Mouse (Mus musculus) MEL (cell line): ENCODE data around the gene Il10rb. TPM values are rescaled to one million over a fixed set of nuclear protein-coding genes. Genes with fewer than 3 reads are reported as not detected.

ENCODE experiments used
- DNase-seq: peaks from one replicate; pipeline ENCODE4 v3.0.0; 2011; ENCODE audit warnings: low read depth, low spot score
- H3K27ac ChIP-seq: 2 replicates; pipeline ENCODE4 v1.5.1; 2012; ENCODE audit warnings: low read depth, mild to moderate bottlenecking, control low read depth, low read length, moderate library complexity; ENCODE audit not compliant: control insufficient read depth
- H3K27me3 ChIP-seq, 2 experiments: fragments of 150-350 bp in 1 of 2; sonication (generic) in 1 of 2; 2 replicates each; pipeline ENCODE4 v1.6.1; 2012; ENCODE audit warnings: low read length in 2 of 2, mild to moderate bottlenecking in 2 of 2, improper control_type of control experiment in 1 of 2, moderate library complexity in 1 of 2; ENCODE audit not compliant: insufficient read depth in 2 of 2, control insufficient read depth in 1 of 2
- H3K36me3 ChIP-seq, 2 experiments: 2 replicates each; pipeline ENCODE4 v1.6.1; 2012 to 2014; ENCODE audit warnings: low read length in 2 of 2, improper control_type of control experiment in 1 of 2, inconsistent platforms in 1 of 2, mild to moderate bottlenecking in 1 of 2; ENCODE audit not compliant: insufficient read depth in 2 of 2, control insufficient read depth in 1 of 2
- H3K4me1 ChIP-seq, 2 experiments: fragments of 150-350 bp in 1 of 2; sonication (generic) in 1 of 2; 2 replicates each; pipeline ENCODE4 v1.6.1; 2012; ENCODE audit warnings: low read length in 2 of 2, improper control_type of control experiment in 1 of 2, mild to moderate bottlenecking in 1 of 2; ENCODE audit not compliant: insufficient read depth in 2 of 2, control insufficient read depth in 1 of 2
- H3K4me3 ChIP-seq, 2 experiments: fragments of 150-350 bp in 1 of 2; sonication (generic) in 1 of 2; 2 replicates each; pipeline ENCODE4 v1.5.1; 2012; ENCODE audit warnings: low read depth in 2 of 2, low read length in 2 of 2, mild to moderate bottlenecking in 2 of 2, moderate library complexity in 2 of 2, control low read depth in 1 of 2, improper control_type of control experiment in 1 of 2; ENCODE audit not compliant: control insufficient read depth in 1 of 2, insufficient read depth in 1 of 2
- H3K79me2 ChIP-seq: 2 replicates; pipeline ENCODE4 v1.6.1; 2012; ENCODE audit warnings: mild to moderate bottlenecking, low read length, moderate library complexity; ENCODE audit not compliant: control insufficient read depth, poor library complexity, insufficient read depth
- H3K9ac ChIP-seq: 2 replicates; pipeline ENCODE4 v1.6.1; 2012; ENCODE audit warnings: low read depth, mild to moderate bottlenecking, control low read depth, low read length, moderate library complexity; ENCODE audit not compliant: control insufficient read depth, poor library complexity, severe bottlenecking
- H3K9me3 ChIP-seq: fragments of 150-350 bp; sonication (generic); replicated peaks from 2 replicates; pipeline ENCODE4 v1.6.1; 2012; ENCODE audit warnings: mild to moderate bottlenecking, low read length, improper control_type of control experiment, moderate library complexity; ENCODE audit not compliant: insufficient read depth
- CHD1 ChIP-seq: IDR thresholded peaks from 2 replicates; pipeline ENCODE4 v1.6.1; 2012; ENCODE audit warnings: low read depth, mild to moderate bottlenecking, inconsistent platforms, low read length, improper control_type of control experiment
- CTCF ChIP-seq, 3 experiments: IDR thresholded peaks in 2 of 3; conservative IDR thresholded peaks in 1 of 3; 2 replicates each; pipeline ENCODE4 v1.5.1; 2011 to 2012; ENCODE audit warnings: low read length in 3 of 3, low read depth in 2 of 3, mild to moderate bottlenecking in 2 of 3, improper control_type of control experiment in 1 of 3, inconsistent platforms in 1 of 3, mixed read lengths in 1 of 3, moderate library complexity in 1 of 3; ENCODE audit not compliant: control insufficient read depth in 1 of 3, insufficient read depth in 1 of 3, poor library complexity in 1 of 3, severe bottlenecking in 1 of 3
- E2F4 ChIP-seq: IDR thresholded peaks from 2 replicates; pipeline ENCODE4 v1.6.1; 2011; ENCODE audit warnings: low read depth, low read length, improper control_type of control experiment, borderline replicate concordance
- ELF1 ChIP-seq: IDR thresholded peaks from 2 replicates; pipeline ENCODE4 v1.6.1; 2014; ENCODE audit warnings: low read depth, mild to moderate bottlenecking, inconsistent platforms, low read length, improper control_type of control experiment, moderate library complexity
- EP300 ChIP-seq, 2 experiments: IDR thresholded peaks; 2 replicates each; pipeline ENCODE4 v1.6.1; 2011; ENCODE audit warnings: improper control_type of control experiment in 2 of 2, low read length in 2 of 2, low read depth in 1 of 2, mild to moderate bottlenecking in 1 of 2
- ETS1 ChIP-seq: IDR thresholded peaks from 2 replicates; pipeline ENCODE4 v1.6.1; 2012; ENCODE audit warnings: low read depth, mild to moderate bottlenecking, inconsistent platforms, low read length, improper control_type of control experiment, moderate library complexity
- GABPA ChIP-seq: IDR thresholded peaks from 2 replicates; pipeline ENCODE4 v1.6.1; 2012; ENCODE audit warnings: low read depth, mild to moderate bottlenecking, inconsistent platforms, low read length, improper control_type of control experiment, moderate library complexity
- GATA1 ChIP-seq: IDR thresholded peaks from 2 replicates; pipeline ENCODE4 v1.6.1; 2011; ENCODE audit warnings: low read depth, low read length, improper control_type of control experiment
- JUND ChIP-seq: IDR thresholded peaks from 2 replicates; pipeline ENCODE4 v1.6.1; 2011; ENCODE audit warnings: low read depth, mild to moderate bottlenecking, improper control_type of control experiment, low read length
- KAT2A ChIP-seq: conservative IDR thresholded peaks from 2 replicates; pipeline ENCODE4 v1.6.1; 2012; ENCODE audit warnings: low read depth, low read length, improper control_type of control experiment, inconsistent platforms
- NRF1 ChIP-seq: IDR thresholded peaks from 2 replicates; pipeline ENCODE4 v1.6.1; 2014; ENCODE audit warnings: low read depth, mild to moderate bottlenecking, inconsistent platforms, low read length, improper control_type of control experiment, moderate library complexity; ENCODE audit not compliant: poor library complexity, insufficient read depth, severe bottlenecking
- RCOR1 ChIP-seq: IDR thresholded peaks from 2 replicates; pipeline ENCODE4 v1.6.1; 2012; ENCODE audit warnings: low read depth, mild to moderate bottlenecking, inconsistent platforms, low read length, improper control_type of control experiment
- SIN3A ChIP-seq: IDR thresholded peaks from 2 replicates; pipeline ENCODE4 v1.6.1; 2012; ENCODE audit warnings: low read length, improper control_type of control experiment, inconsistent platforms
- TBP ChIP-seq: IDR thresholded peaks from 2 replicates; pipeline ENCODE4 v1.8.0; 2011; ENCODE audit warnings: low read depth, low read length, improper control_type of control experiment
- TCF12 ChIP-seq: IDR thresholded peaks from 2 replicates; pipeline ENCODE4 v1.6.1; 2014; ENCODE audit warnings: low read depth, mild to moderate bottlenecking, inconsistent platforms, low read length, improper control_type of control experiment, moderate library complexity
- UBTF ChIP-seq: IDR thresholded peaks from 2 replicates; pipeline ENCODE4 v1.6.1; 2012; ENCODE audit warnings: low read depth, mild to moderate bottlenecking, inconsistent platforms, low read length, improper control_type of control experiment, moderate library complexity, borderline replicate concordance; ENCODE audit not compliant: insufficient read depth
- USF2 ChIP-seq, 2 experiments: IDR thresholded peaks; 2 replicates each; pipeline ENCODE4 v1.6.1; 2011 to 2012; ENCODE audit warnings: improper control_type of control experiment in 2 of 2, low read length in 2 of 2, borderline replicate concordance in 1 of 2, inconsistent platforms in 1 of 2, low read depth in 1 of 2, mild to moderate bottlenecking in 1 of 2; ENCODE audit not compliant: insufficient read depth in 1 of 2
- ZC3H11A ChIP-seq: IDR thresholded peaks from 2 replicates; pipeline ENCODE4 v1.6.1; 2012; ENCODE audit warnings: low read depth, mild to moderate bottlenecking, inconsistent platforms, low read length, improper control_type of control experiment
- ZMIZ1 ChIP-seq: IDR thresholded peaks from 2 replicates; pipeline ENCODE4 v1.6.1; 2012; ENCODE audit warnings: low read depth, mild to moderate bottlenecking, inconsistent platforms, low read length, improper control_type of control experiment, moderate library complexity
- ZNF384 ChIP-seq: IDR thresholded peaks from 2 replicates; pipeline ENCODE4 v1.6.1; 2012; ENCODE audit warnings: low read depth, mild to moderate bottlenecking, inconsistent platforms, low read length, improper control_type of control experiment
- polyA plus RNA-seq, 2 experiments: library from polyadenylated mRNA; stranded (reverse) in 1 of 2; unstranded in 1 of 2; fragments of >175 nt in 1 of 2; fragments of >200 nt in 1 of 2; gene quantifications; 2 replicates each; pipeline versions ENCODE4 v1.2.1 to v1.2.4; 2012; ENCODE audit warnings: low replicate concordance in 2 of 2, low read depth in 1 of 2; ENCODE audit not compliant: insufficient read length in 2 of 2, insufficient read depth in 1 of 2, missing spikeins in 1 of 2
- total RNA-seq: library from RNA; depleted of rRNA; stranded (reverse); fragments of 300-350 nt; gene quantifications from 2 replicates; pipeline ENCODE4 v1.2.3, GENCODE M21; 2012

Il10rb gene
- total and polyA plus RNA-seq, 3 experiments: 4.7 to 14.6 TPM; not detected in 1

GRCm38 (mm10) chr16:91434119-91434518 is 28.2 kb downstream of the Il10rb start:
- Histone ChIP-seq H3K36me3 (peaks cover 0 to 13% of the 10 kb centered on the region in 2 experiments; a peak in 2 of 4 replicates), H3K4me3 (no peak overlapping the region), H3K27me3 (no peaks in the 10 kb centered on the region), H3K9me3 (no peaks in the 10 kb centered on the region), H3K4me1 (peaks cover 0 to 21% of the 10 kb centered on the region in 2 experiments; a peak in 3 of 4 replicates), H3K79me2 (no peaks in the 10 kb centered on the region), H3K27ac (no peak overlapping the region), H3K9ac (no peak overlapping the region)
- DNase-seq: no peak
- TF ChIP-seq SIN3A (no peak), ETS1 (peak; percentile 76), UBTF (no peak), USF2 (IDR thresholded peaks at IDR 0.05; ENCODE audit: borderline replicate concordance in 1 of 2, insufficient read depth in 1 of 2, low read depth in 1 of 2, low read length in 2 of 2) (no peak), EP300 (IDR thresholded peaks at IDR 0.05; ENCODE audit: low read depth in 1 of 2, low read length in 2 of 2) (0 out of 4 replicates have a peak, but pooled peaks of 1 of the 2 experiments have one; percentile 10), GATA1 (0 out of 2 replicates have a peak, but pooled peaks have one; percentile 4), KAT2A (no peak)

- Histone ChIP-seq H3K36me3 (peaks cover 0 to 33% of the 10 kb centered on the region in 2 experiments; a peak in 2 of 4 replicates), H3K79me2 (no peaks in the 10 kb centered on the region), H3K9me3 (no peaks in the 10 kb centered on the region), H3K9ac (0 out of 2 replicates have a peak overlapping the region, but pooled peaks have one; percentile 25), H3K4me1 (peaks cover 14 to 39% of the 10 kb centered on the region in 2 experiments), H3K27me3 (no peaks in the 10 kb centered on the region), H3K27ac (peak overlapping the region; percentile 54), H3K4me3 (no peak overlapping the region)
- peak; percentile 72 for DNase-seq
- no peak for TF ChIP-seq NRF1
- peak; percentile 65 for TF ChIP-seq RCOR1
- TF ChIP-seq ZMIZ1: no peak
- TF ChIP-seq ZC3H11A: no peak
- TF ChIP-seq ETS1: peak; percentile 64; the same call in 1 of the 2 replicates
- peak; percentile 9 to 68; a peak in 3 of 4 replicates for TF ChIP-seq EP300 (IDR thresholded peaks at IDR 0.05; ENCODE audit: low read depth in 1 of 2, low read length in 2 of 2)
- 0 out of 2 replicates have a peak, but pooled peaks have one; percentile 27 for TF ChIP-seq TCF12
- TF ChIP-seq JUND: no peak
- TF ChIP-seq TBP: no peak; the same call in 1 of the 2 replicates
- TF ChIP-seq CTCF (IDR thresholded peaks at IDR 0.05 in 2 of 3, conservative IDR thresholded peaks at IDR 0.05 in 1 of 3; ENCODE audit: control insufficient read depth in 1 of 3, insufficient read depth in 1 of 3, low read depth in 2 of 3, low read length in 3 of 3, poor library complexity in 1 of 3, severe bottlenecking in 1 of 3): peak in 2 of 3 experiments; percentile 2 to 25; a peak in 1 of 6 replicates
- no peak for TF ChIP-seq CHD1
- TF ChIP-seq ZNF384: peak; percentile 91
- no peak for TF ChIP-seq E2F4
- 0 out of 2 replicates have a peak, but pooled peaks have one; percentile 17 for TF ChIP-seq ELF1
- TF ChIP-seq GABPA: no peak
- TF ChIP-seq SIN3A: 0 out of 2 replicates have a peak, but pooled peaks have one; percentile 20
These were observed 32.1 kb downstream of the Il10rb start for GRCm38 (mm10) chr16:91438081-91438480.
